Mouse (Mus musculus) CH12.LX (cell line): ENCODE data around the gene Pamr1. TPM values are rescaled to one million over a fixed set of nuclear protein-coding genes. Genes with fewer than 3 reads are reported as not detected.

Experiments
- DNase-seq: peaks from one replicate; pipeline ENCODE4 v3.0.0-alpha.2; 2013; ENCODE audit errors: extremely low read depth
- H3K27ac ChIP-seq: 2 replicates; pipeline ENCODE4 v1.5.1; 2012; ENCODE audit warnings: low read depth, mild to moderate bottlenecking, control low read depth, moderate library complexity; ENCODE audit not compliant: insufficient read depth
- H3K27me3 ChIP-seq: replicated peaks from 2 replicates; pipeline ENCODE3; 2012; ENCODE audit warnings: inconsistent platforms
- H3K36me3 ChIP-seq, 2 experiments: replicated peaks in 1 of 2; 2 replicates each; pipeline versions ENCODE3 to v1.6.1; 2012; ENCODE audit warnings: inconsistent platforms in 1 of 2, low read length in 1 of 2, mild to moderate bottlenecking in 1 of 2, mixed read lengths in 1 of 2, moderate library complexity in 1 of 2; ENCODE audit not compliant: control insufficient read depth in 1 of 2, insufficient read depth in 1 of 2
- H3K4me1 ChIP-seq, 2 experiments: 2 replicates each; pipeline ENCODE4 v1.6.1; 2012; ENCODE audit warnings: inconsistent platforms in 1 of 2, moderate library complexity in 1 of 2; ENCODE audit not compliant: insufficient read depth in 2 of 2, control insufficient read depth in 1 of 2
- H3K4me2 ChIP-seq: 2 replicates; pipeline ENCODE4 v1.6.1; 2012; ENCODE audit warnings: low read depth, mild to moderate bottlenecking, control low read depth; ENCODE audit not compliant: poor library complexity, insufficient read depth, severe bottlenecking
- H3K4me3 ChIP-seq, 3 experiments: fragments of 150-350 bp in 1 of 3; sonication (generic) in 1 of 3; replicated peaks in 1 of 3; 2 replicates each; pipeline versions ENCODE3 to v1.5.1; 2011 to 2012; ENCODE audit warnings: low read depth in 2 of 3, low read length in 2 of 3, mild to moderate bottlenecking in 2 of 3, moderate library complexity in 2 of 3, control low read depth in 1 of 3, improper control_type of control experiment in 1 of 3, inconsistent platforms in 1 of 3, mixed read lengths in 1 of 3; ENCODE audit not compliant: poor library complexity in 1 of 3
- H3K79me2 ChIP-seq: replicated peaks from 2 replicates; pipeline ENCODE4 v1.6.1; 2012; ENCODE audit warnings: mild to moderate bottlenecking, moderate library complexity; ENCODE audit not compliant: control insufficient read depth, poor library complexity, insufficient read depth, severe bottlenecking; ENCODE audit errors: extremely low read depth
- H3K9ac ChIP-seq: 2 replicates; pipeline ENCODE4 v1.6.1; 2012; ENCODE audit warnings: low read depth, mild to moderate bottlenecking, control low read depth, moderate library complexity; ENCODE audit not compliant: insufficient read depth
- H3K9me3 ChIP-seq: replicated peaks from 2 replicates; pipeline ENCODE3; 2012; ENCODE audit warnings: low read length, inconsistent platforms, mixed read lengths
- CHD2 ChIP-seq: IDR thresholded peaks from 2 replicates; pipeline ENCODE4 v1.6.1; 2011; ENCODE audit warnings: low read length, improper control_type of control experiment
- CTCF ChIP-seq, 2 experiments: IDR thresholded peaks in 1 of 2; conservative IDR thresholded peaks in 1 of 2; 2 replicates each; pipeline ENCODE4 v1.5.1; 2011 to 2012; ENCODE audit warnings: low read depth in 2 of 2, low read length in 2 of 2, improper control_type of control experiment in 1 of 2, inconsistent platforms in 1 of 2, mild to moderate bottlenecking in 1 of 2, moderate library complexity in 1 of 2
- E2F4 ChIP-seq: IDR thresholded peaks from 2 replicates; pipeline ENCODE4 v1.6.1; 2011; ENCODE audit warnings: low read depth, low read length, improper control_type of control experiment; ENCODE audit not compliant: insufficient replicate concordance
- ELF1 ChIP-seq: IDR thresholded peaks from 2 replicates; pipeline ENCODE4 v1.6.1; 2014; ENCODE audit warnings: low read depth, mild to moderate bottlenecking, inconsistent platforms, low read length, improper control_type of control experiment
- EP300 ChIP-seq: IDR thresholded peaks from 2 replicates; pipeline ENCODE4 v1.6.1; 2011; ENCODE audit warnings: low read length, improper control_type of control experiment
- ETS1 ChIP-seq: conservative IDR thresholded peaks from 2 replicates; pipeline ENCODE4 v1.6.1; 2012; ENCODE audit warnings: low read depth, mild to moderate bottlenecking, inconsistent platforms, low read length, improper control_type of control experiment, moderate library complexity
- GABPA ChIP-seq: IDR thresholded peaks from 2 replicates; pipeline ENCODE4 v1.6.1; 2012; ENCODE audit warnings: low read depth, low read length, improper control_type of control experiment, inconsistent platforms; ENCODE audit not compliant: insufficient replicate concordance
- JUN ChIP-seq: IDR thresholded peaks from 2 replicates; pipeline ENCODE4 v1.6.1; 2011; ENCODE audit warnings: low read depth, mild to moderate bottlenecking, low read length, improper control_type of control experiment, moderate library complexity; ENCODE audit not compliant: insufficient read depth
- MAFK ChIP-seq: IDR thresholded peaks from 2 replicates; pipeline ENCODE4 v1.6.1; 2011; ENCODE audit warnings: low read length, improper control_type of control experiment; ENCODE audit not compliant: insufficient replicate concordance
- MAX ChIP-seq: IDR thresholded peaks from 2 replicates; pipeline ENCODE4 v1.6.1; 2011; ENCODE audit warnings: low read length, improper control_type of control experiment
- MEF2A ChIP-seq: IDR thresholded peaks from 2 replicates; pipeline ENCODE4 v1.6.1; 2014; ENCODE audit warnings: low read depth, mild to moderate bottlenecking, inconsistent platforms, low read length, improper control_type of control experiment, borderline replicate concordance
- MXI1 ChIP-seq: IDR thresholded peaks from 2 replicates; pipeline ENCODE4 v1.6.1; 2011; ENCODE audit warnings: mild to moderate bottlenecking, low read depth, low read length, improper control_type of control experiment
- MYC ChIP-seq: IDR thresholded peaks from 2 replicates; pipeline ENCODE4 v1.6.1; 2011; ENCODE audit warnings: low read depth, mild to moderate bottlenecking, improper control_type of control experiment, low read length
- NRF1 ChIP-seq: IDR thresholded peaks from 2 replicates; pipeline ENCODE4 v1.6.1; 2014; ENCODE audit warnings: low read depth, mild to moderate bottlenecking, inconsistent platforms, low read length, improper control_type of control experiment, moderate library complexity
- POLR2AphosphoS2 ChIP-seq: IDR thresholded peaks from 2 replicates; pipeline ENCODE4 v1.6.1; 2011; ENCODE audit warnings: low read depth, low read length, improper control_type of control experiment
- RAD21 ChIP-seq: IDR thresholded peaks from 2 replicates; pipeline ENCODE4 v1.6.1; 2011; ENCODE audit warnings: low read depth, mild to moderate bottlenecking, low read length, improper control_type of control experiment, moderate library complexity
- SIN3A ChIP-seq: IDR thresholded peaks from 2 replicates; pipeline ENCODE4 v1.6.1; 2012; ENCODE audit warnings: low read length, improper control_type of control experiment, inconsistent platforms
- TBP ChIP-seq: conservative IDR thresholded peaks from 2 replicates; pipeline ENCODE4 v1.6.1; 2011; ENCODE audit warnings: low read depth, low read length, improper control_type of control experiment
- TCF12 ChIP-seq: IDR thresholded peaks from 2 replicates; pipeline ENCODE4 v1.6.1; 2014; ENCODE audit warnings: low read depth, mild to moderate bottlenecking, inconsistent platforms, low read length, improper control_type of control experiment
- UBTF ChIP-seq: IDR thresholded peaks from 2 replicates; pipeline ENCODE4 v1.6.1; 2012; ENCODE audit warnings: low read depth, mild to moderate bottlenecking, inconsistent platforms, low read length, improper control_type of control experiment, moderate library complexity
- USF1 ChIP-seq: IDR thresholded peaks from 2 replicates; pipeline ENCODE4 v1.6.1; 2014; ENCODE audit warnings: low read depth, mild to moderate bottlenecking, inconsistent platforms, low read length, improper control_type of control experiment
- USF2 ChIP-seq: conservative IDR thresholded peaks from 2 replicates; pipeline ENCODE4 v1.6.1; 2011; ENCODE audit warnings: low read depth, low read length, improper control_type of control experiment
- ZC3H11A ChIP-seq: IDR thresholded peaks from 2 replicates; pipeline ENCODE4 v1.6.1; 2012; ENCODE audit warnings: low read depth, mild to moderate bottlenecking, inconsistent platforms, low read length, improper control_type of control experiment
- ZKSCAN1 ChIP-seq: IDR thresholded peaks from 2 replicates; pipeline ENCODE4 v1.6.1; 2012; ENCODE audit warnings: low read depth, inconsistent platforms, low read length, improper control_type of control experiment, borderline replicate concordance
- ZMIZ1 ChIP-seq: IDR thresholded peaks from 2 replicates; pipeline ENCODE4 v1.6.1; 2012; ENCODE audit warnings: low read depth, mild to moderate bottlenecking, inconsistent platforms, low read length, improper control_type of control experiment
- ZNF384 ChIP-seq: IDR thresholded peaks from 2 replicates; pipeline ENCODE4 v1.6.1; 2012; ENCODE audit warnings: low read depth, low read length, improper control_type of control experiment, inconsistent platforms
- dilution Hi-C: fragments of 300-500 bp; cut with MboI; formaldehyde crosslinking; loops from 2 replicates; pipeline ENCODE4 v1.14.3; 2020; ENCODE audit warnings: low sequenced_read_pairs; ENCODE audit not compliant: extremely low pct_unique_long_range_greater_than_20kb, extremely low pct_ligation_motif_present
- in situ Hi-C: fragments of 300-500 bp; cut with MboI; formaldehyde crosslinking; loops from 3 replicates; pipeline ENCODE4 v1.14.3; 2019; ENCODE audit warnings: low sequenced_read_pairs, low pct_ligation_motif_present, low pct_unique_long_range_greater_than_20kb, mixed read lengths
- polyA plus RNA-seq: library from polyadenylated mRNA; unstranded; fragments of >175 nt; gene quantifications from 2 replicates; pipeline ENCODE4 v1.2.1, GENCODE M21; 2012; ENCODE audit warnings: low read depth; ENCODE audit not compliant: insufficient read length
- total RNA-seq, 2 experiments: library from RNA; depleted of rRNA; stranded (reverse); fragments of 300-350 nt in 1 of 2; fragments of >200 nt in 1 of 2; gene quantifications; 2 replicates each; pipeline ENCODE4 v1.2.3; 2012 to 2014

Pamr1 gene
- total and polyA plus RNA-seq, 3 experiments = 0.08 to 0.28 (median 0.24) TPM

- Histone ChIP-seq H3K9me3 (no peaks in the 10 kb centered on the region), H3K79me2 (no peaks in the 10 kb centered on the region), H3K27ac (no peak overlapping the region), H3K36me3 (no peaks in the 10 kb centered on the region), H3K27me3 (peaks cover 2% of the 10 kb centered on the region), H3K4me3 (no peak overlapping the region), H3K9ac (no peak overlapping the region), H3K4me1 (no peaks in the 10 kb centered on the region), H3K4me2 (no peak overlapping the region)
- DNase-seq = no peak
- dilution Hi-C loops (no loop called here), in situ Hi-C loops (no loop called here)
- TF ChIP-seq MAX (no peak), ZKSCAN1 (no peak), MXI1 (no peak), POLR2AphosphoS2 (no peak), USF2 (no peak), ZC3H11A (no peak), JUN (no peak), GABPA (no peak), USF1 (no peak), SIN3A (no peak), MAFK (no peak), TCF12 (no peak), ETS1 (no peak)
Measured at GRCm38 (mm10) chr2:102622176-102622575, 72.4 kb downstream of the Pamr1 start.

GRCm38 (mm10) chr2:102622943-102623342, 73.1 kb downstream of the Pamr1 start:
- in situ Hi-C loops = no loop called here
- Histone ChIP-seq H3K9me3 (no peaks in the 10 kb centered on the region), H3K27ac (no peak overlapping the region), H3K36me3 (no peaks in the 10 kb centered on the region), H3K9ac (no peak overlapping the region), H3K4me1 (no peaks in the 10 kb centered on the region), H3K27me3 (peaks cover 2% of the 10 kb centered on the region), H3K79me2 (no peaks in the 10 kb centered on the region), H3K4me3 (no peak overlapping the region), H3K4me2 (no peak overlapping the region)
- dilution Hi-C loops = no loop called here
- TF ChIP-seq ETS1 (no peak), ZMIZ1 (no peak), USF2 (no peak), ELF1 (no peak), RAD21 (no peak), EP300 (no peak), E2F4 (no peak), UBTF (no peak), SIN3A (no peak), CTCF (conservative IDR thresholded peaks at IDR 0.05 in 1 of 2, IDR thresholded peaks at IDR 0.05 in 1 of 2; ENCODE audit: low read depth in 2 of 2, low read length in 2 of 2) (no peak), ZC3H11A (no peak), MEF2A (no peak), MYC (no peak), MXI1 (no peak), ZNF384 (no peak), TBP (no peak), TCF12 (no peak), NRF1 (no peak), CHD2 (no peak), MAFK (no peak)
- no peak for DNase-seq
